Mouse (Mus musculus) bone marrow macrophage, adult 2 months (primary cell): ENCODE data around the gene Rnf181. TPM values are rescaled to one million over a fixed set of nuclear protein-coding genes. Genes with fewer than 3 reads are reported as not detected.
A peak's percentile ranks its signal among the peaks of the same experiment; 100 is the strongest.

Experiments
- H3K27ac ChIP-seq: 2 replicates; pipeline ENCODE4 v1.5.1; 2012; ENCODE audit warnings: low read depth, low read length; ENCODE audit not compliant: insufficient read depth
- H3K4me1 ChIP-seq: 2 replicates; pipeline ENCODE4 v1.6.1; 2012; ENCODE audit warnings: low read length; ENCODE audit not compliant: control insufficient read depth, insufficient read depth
- H3K4me3 ChIP-seq: 2 replicates; pipeline ENCODE4 v1.5.1; 2012; ENCODE audit warnings: mild to moderate bottlenecking, low read length, moderate library complexity; ENCODE audit not compliant: insufficient read depth
- CTCF ChIP-seq: IDR thresholded peaks from 2 replicates; pipeline ENCODE4 v1.5.1; 2012; ENCODE audit warnings: low read depth, mild to moderate bottlenecking, low read length, moderate library complexity
- POLR2A ChIP-seq: IDR thresholded peaks from 2 replicates; pipeline ENCODE4 v1.6.1; 2012; ENCODE audit warnings: mild to moderate bottlenecking, low read depth, low read length, borderline replicate concordance
- polyA plus RNA-seq: library from polyadenylated mRNA; stranded (reverse); fragments of >200 nt; gene quantifications from 2 replicates; pipeline ENCODE4 v1.2.4, GENCODE M21; 2012; ENCODE audit not compliant: missing spikeins, insufficient read depth, insufficient read length

The Rnf181 gene
- polyA plus RNA-seq, 1 experiment = 97.4 TPM

GRCm38 (mm10) chr6:72344396-72345073, 22.2 kb downstream of the Rnf181 start:
- no peak for TF ChIP-seq POLR2A
- TF ChIP-seq CTCF = no peak

GRCm38 (mm10) chr6:72340481-72340880, 26.3 kb downstream of the Rnf181 start:
- H3K27ac ChIP-seq = no peak overlapping the region
- peaks cover 3% of the 10 kb centered on the region for H3K4me1 ChIP-seq
- no peak for TF ChIP-seq POLR2A
- no peak for TF ChIP-seq CTCF
- H3K4me3 ChIP-seq = no peak overlapping the region

More at GRCm38 (mm10) chr6:72344396-72345073, 22.2 kb downstream of the Rnf181 start:
- Histone ChIP-seq H3K4me1 (peaks cover 24% of the 10 kb centered on the region), H3K4me3 (peak overlapping the region; percentile 89), H3K27ac (peak overlapping the region; percentile 22)

GRCm38 (mm10) chr6:72333111-72333510, 33.6 kb downstream of the Rnf181 start:
- TF ChIP-seq CTCF (no peak), POLR2A (no peak)
- Histone ChIP-seq H3K4me3 (no peak overlapping the region), H3K4me1 (peaks cover 9% of the 10 kb centered on the region), H3K27ac (no peak overlapping the region)

- no peak overlapping the region for H3K27ac ChIP-seq
- TF ChIP-seq CTCF = no peak
- no peak overlapping the region for H3K4me3 ChIP-seq
- H3K4me1 ChIP-seq = peaks cover 9% of the 10 kb centered on the region
These were observed 36.6 kb downstream of the Rnf181 start for GRCm38 (mm10) chr6:72330133-72330532.

- TF ChIP-seq CTCF = no peak
- TF ChIP-seq POLR2A = no peak
- Histone ChIP-seq H3K27ac (no peak overlapping the region), H3K4me1 (peaks cover 9% of the 10 kb centered on the region), H3K4me3 (no peak overlapping the region)
These were observed 37.7 kb downstream of the Rnf181 start for GRCm38 (mm10) chr6:72329019-72329418.

- TF ChIP-seq CTCF (no peak), POLR2A (no peak)
- Histone ChIP-seq H3K4me3 (no peak overlapping the region), H3K4me1 (no peaks in the 10 kb centered on the region), H3K27ac (no peak overlapping the region)
These were observed 40.5 kb downstream of the Rnf181 start for GRCm38 (mm10) chr6:72326274-72326673.

GRCm38 (mm10) chr6:72323786-72324508, 42.8 kb downstream of the Rnf181 start:
- Histone ChIP-seq H3K27ac (no peak overlapping the region), H3K4me3 (no peak overlapping the region), H3K4me1 (no peaks in the 10 kb centered on the region)
- no peak for TF ChIP-seq CTCF
- no peak for TF ChIP-seq POLR2A

- H3K4me1 ChIP-seq = no peaks in the 10 kb centered on the region
- H3K27ac ChIP-seq = no peak overlapping the region
- TF ChIP-seq CTCF = no peak
- TF ChIP-seq POLR2A = no peak
- no peak overlapping the region for H3K4me3 ChIP-seq
These were observed 43.8 kb downstream of the Rnf181 start for GRCm38 (mm10) chr6:72322936-72323335.

GRCm38 (mm10) chr6:72319019-72319418, 47.7 kb downstream of the Rnf181 start:
- H3K4me1 ChIP-seq = peaks cover 8% of the 10 kb centered on the region
- no peak overlapping the region for H3K27ac ChIP-seq
- TF ChIP-seq CTCF (no peak), POLR2A (no peak)
- no peak overlapping the region for H3K4me3 ChIP-seq

GRCm38 (mm10) chr6:72318440-72318839, 48.3 kb downstream of the Rnf181 start:
- TF ChIP-seq CTCF (no peak), POLR2A (no peak)
- H3K27ac ChIP-seq = no peak overlapping the region
- H3K4me3 ChIP-seq = no peak overlapping the region
- H3K4me1 ChIP-seq = peaks cover 8% of the 10 kb centered on the region

GRCm38 (mm10) chr6:72316044-72316443, 50.7 kb downstream of the Rnf181 start:
- no peak for TF ChIP-seq CTCF
- no peak for TF ChIP-seq POLR2A
- Histone ChIP-seq H3K4me1 (peaks cover 8% of the 10 kb centered on the region), H3K27ac (no peak overlapping the region), H3K4me3 (no peak overlapping the region)
